Mouse (Mus musculus): ENCODE results near the gene Lix1.

Gene Lix1

GRCm38 (mm10) chr17:17498848-17499247 is 96.4 kb downstream of the Lix1 start:
- DNase-seq = no peak

GRCm38 (mm10) chr17:17499278-17499677 is 96.8 kb downstream of the Lix1 start:
- DNase-seq = no peak

DNA sequence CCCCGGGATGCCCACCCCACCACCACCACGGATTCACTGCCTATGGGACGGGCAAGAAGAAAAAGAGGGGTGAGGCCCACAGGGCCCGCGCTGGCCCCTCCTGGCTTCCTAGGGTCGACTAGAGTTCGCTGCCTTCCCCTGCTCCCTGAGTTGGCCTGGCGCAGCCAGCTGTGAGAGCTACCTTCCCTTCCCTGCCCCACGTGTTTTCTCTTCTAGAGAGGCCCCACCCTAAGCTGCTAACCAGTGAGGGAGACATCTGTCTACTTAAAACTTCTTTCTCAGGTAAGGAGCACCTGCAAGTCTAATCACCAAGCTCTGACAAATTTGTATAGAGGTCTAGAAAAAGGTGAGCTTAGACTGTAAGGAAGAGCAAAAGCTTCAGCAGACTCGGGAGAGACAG is 104.2 kb downstream of the Lix1 start:
- DNase-seq = no peak
